Mouse (Mus musculus) cerebellum, adult 2 months (tissue): ENCODE results near the gene 2510009E07Rik.

ENCODE experiments used
- CTCF ChIP-seq: fragments of 200-500 bp; IDR thresholded peaks from 2 replicates; pipeline ENCODE4 v1.5.1; 2011; ENCODE audit warnings: low read depth, mild to moderate bottlenecking, control low read depth, low read length, moderate library complexity, borderline replicate concordance; ENCODE audit not compliant: insufficient read depth
- POLR2A ChIP-seq: fragments of 200-500 bp; IDR thresholded peaks from 2 replicates; pipeline ENCODE4 v1.6.1; 2011; ENCODE audit warnings: low read length, control low read depth, borderline replicate concordance; ENCODE audit not compliant: insufficient read depth

- no peak for TF ChIP-seq CTCF
- TF ChIP-seq POLR2A, result no peak
Measured at GRCm38 (mm10) chr16:21671878-21672277, 22.6 kb downstream of the 2510009E07Rik start.
